Mouse (Mus musculus): ENCODE data around the gene Hrg.

- TF ChIP-seq POLR2A (IDR thresholded peaks at IDR 0.05; ENCODE audit: control insufficient read depth, low read depth, low read length) (no peak), CTCF (IDR thresholded peaks at IDR 0.05; ENCODE audit: control insufficient read depth, insufficient read depth, insufficient replicate concordance, low read depth, low read length) (no peak)
Measured at GRCm38 (mm10) chr16:22956085-22956439, 5.2 kb downstream of the Hrg start.

All from testis, adult 2 months (tissue).